Mouse (Mus musculus): ENCODE data around the gene Gpr83. TPM values are rescaled to one million over a fixed set of nuclear protein-coding genes. Genes with fewer than 3 reads are reported as not detected.

Gene Gpr83
- polyA plus RNA-seq, 1 experiment from 2014 or later, result 0.08 TPM

Other genes with a start within 250 kb of the Gpr83 start
- 24.9 and 32.1 TPM in 2 replicates for gene Amotl1, start 215.2 kb upstream of the Gpr83 start, polyA plus RNA-seq (2016; fragmentation: Nextera tagmentation; extraction: Ambion mirVana)
- gene Piwil4, start 119.5 kb upstream of the Gpr83 start, polyA plus RNA-seq (2016; fragmentation: Nextera tagmentation; extraction: Ambion mirVana), result not detected in 2 replicates
- 5.0 and 6.4 TPM in 2 replicates for gene Fut4, start 107.8 kb upstream of the Gpr83 start, polyA plus RNA-seq (2016; fragmentation: Nextera tagmentation; extraction: Ambion mirVana)
- not detected in 2 replicates for gene 1700012B09Rik, start 89.2 kb upstream of the Gpr83 start, polyA plus RNA-seq (2016; fragmentation: Nextera tagmentation; extraction: Ambion mirVana)
- 40.1 and 42.9 TPM in 2 replicates for gene Mre11a, start 75.6 kb upstream of the Gpr83 start, polyA plus RNA-seq (2016; fragmentation: Nextera tagmentation; extraction: Ambion mirVana)
- gene Ankrd49, start 75.4 kb upstream of the Gpr83 start, polyA plus RNA-seq (2016; fragmentation: Nextera tagmentation; extraction: Ambion mirVana), result 40.7 and 46.8 TPM in 2 replicates
- 0.20 TPM in 1 of 2 replicates, not detected in the other for gene Izumo1r, start 43.7 kb downstream of the Gpr83 start, polyA plus RNA-seq (2016; fragmentation: Nextera tagmentation; extraction: Ambion mirVana)
- 68.8 and 80.7 TPM in 2 replicates for gene Panx1, start 185.3 kb downstream of the Gpr83 start, polyA plus RNA-seq (2016; fragmentation: Nextera tagmentation; extraction: Ambion mirVana)

Data from limb, embryonic 10.5 days (tissue).